Mouse (Mus musculus) forebrain, embryonic 16.5 days (tissue): ENCODE measurements around the gene Ppp1r17. TPM values are rescaled to one million over a fixed set of nuclear protein-coding genes. Genes with fewer than 3 reads are reported as not detected.

Experiments
- ATAC-seq: fragments of 200-750 bp; cut with Nextera tagmentation; 2 replicates; pipeline ENCODE4 v1.8.0; 2017; ENCODE audit warnings: mild to moderate bottlenecking, moderate library complexity
- H3K27ac ChIP-seq: fragments of 300-500 bp; sonication (generic); 2 replicates; pipeline ENCODE4 v1.5.1; 2014; ENCODE audit warnings: low read length, control low read depth
- H3K27me3 ChIP-seq: fragments of 300-500 bp; sonication (generic); replicated peaks from 2 replicates; pipeline ENCODE4 v1.6.1; 2014; ENCODE audit warnings: low read length; ENCODE audit not compliant: control insufficient read depth, insufficient read depth
- H3K36me3 ChIP-seq: fragments of 300-500 bp; sonication (generic); 2 replicates; pipeline ENCODE4 v1.6.1; 2014; ENCODE audit not compliant: control insufficient read depth, insufficient read depth
- H3K4me1 ChIP-seq: fragments of 300-500 bp; sonication (generic); replicated peaks from 2 replicates; pipeline ENCODE4 v1.6.1; 2014; ENCODE audit warnings: low read length; ENCODE audit not compliant: control insufficient read depth, insufficient read depth
- H3K4me2 ChIP-seq: fragments of 300-500 bp; sonication (generic); 2 replicates; pipeline ENCODE4 v1.6.1; 2014; ENCODE audit warnings: mild to moderate bottlenecking, low read length, control low read depth
- H3K4me3 ChIP-seq: fragments of 300-500 bp; sonication (generic); replicated peaks from 2 replicates; pipeline ENCODE4 v1.5.1; 2014; ENCODE audit warnings: mild to moderate bottlenecking, low read length, control low read depth
- H3K9ac ChIP-seq: fragments of 300-500 bp; sonication (generic); replicated peaks from 2 replicates; pipeline ENCODE4 v1.6.1; 2014; ENCODE audit warnings: low read depth, low read length, control low read depth
- H3K9me3 ChIP-seq: fragments of 300-500 bp; sonication (generic); 2 replicates; pipeline ENCODE4 v1.6.1; 2016; ENCODE audit warnings: low read length; ENCODE audit not compliant: control insufficient read depth
- WGBS: fragments of 180-500 bp; shearing (Covaris S2); extraction: QIAGEN DNeasy Blood & Tissue Kit; methylation state at CpG from one replicate; pipeline ENCODE4 v1.1.7; 2014; 5-methylcytosine and 5-hydroxymethylcytosine counted together
- polyA plus RNA-seq: library from polyadenylated mRNA; unstranded; fragments of >200 nt; fragmentation: Nextera tagmentation; extraction: Ambion mirVana; gene quantifications from 2 replicates; pipeline ENCODE4 v1.2.1, GENCODE M21; 2015

Gene Ppp1r17
- polyA plus RNA-seq, 1 experiment from 2014 or later, result 2.9 TPM

DNA sequence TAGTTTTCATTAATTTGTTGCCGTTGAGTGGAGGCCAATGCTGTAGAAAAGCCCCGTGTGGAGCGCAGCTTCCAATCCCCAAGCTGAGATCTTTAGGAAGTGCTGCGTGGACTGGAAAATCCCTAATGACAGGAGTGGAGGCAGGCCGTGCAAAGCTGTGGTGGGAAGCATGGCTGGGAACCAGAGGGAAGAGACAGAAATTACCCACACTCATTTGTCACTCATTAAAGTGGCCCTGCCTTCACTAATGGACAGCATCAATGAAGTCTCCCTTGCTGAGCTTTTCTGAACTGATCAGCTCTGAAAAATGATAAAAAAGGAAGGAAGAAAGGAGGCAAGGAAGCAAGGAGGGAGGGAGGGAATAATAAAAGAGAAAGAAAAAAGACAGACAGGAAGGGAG, 12.7 kb downstream of the Ppp1r17 start:
- H3K4me1 ChIP-seq, result peaks cover 3% of the 10 kb centered on the region; the same call in 1 of the 2 replicates
- H3K9ac ChIP-seq, result no peak overlapping the region
- no peak overlapping the region for H3K4me3 ChIP-seq
- H3K27ac ChIP-seq, result no peak overlapping the region
- H3K9me3 ChIP-seq, result no peaks in the 10 kb centered on the region
- no peaks in the 10 kb centered on the region for H3K36me3 ChIP-seq
- no peak for ATAC-seq
- H3K27me3 ChIP-seq, result no peaks in the 10 kb centered on the region
- WGBS, result 7% methylated on average over 5 of the region's 5 CpGs
- no peak overlapping the region for H3K4me2 ChIP-seq

- no peak overlapping the region for H3K9ac ChIP-seq
- no peak overlapping the region for H3K4me2 ChIP-seq
- H3K27me3 ChIP-seq, result no peaks in the 10 kb centered on the region
- 86% methylated on average over 2 of the region's 2 CpGs for WGBS
- peaks cover 3% of the 10 kb centered on the region; the same call in 1 of the 2 replicates for H3K4me1 ChIP-seq
- no peaks in the 10 kb centered on the region for H3K9me3 ChIP-seq
- no peak for ATAC-seq
- H3K27ac ChIP-seq, result no peak overlapping the region
- H3K4me3 ChIP-seq, result no peak overlapping the region
- no peaks in the 10 kb centered on the region for H3K36me3 ChIP-seq
These were observed 14.9 kb downstream of the Ppp1r17 start for GRCm38 (mm10) chr6:56032231-56032630.

- H3K27ac ChIP-seq, result no peak overlapping the region
- WGBS, result 84% methylated on average over 10 of the region's 10 CpGs
- no peak overlapping the region for H3K4me3 ChIP-seq
- no peak for ATAC-seq
- H3K27me3 ChIP-seq, result no peaks in the 10 kb centered on the region
- H3K9me3 ChIP-seq, result no peaks in the 10 kb centered on the region
- H3K36me3 ChIP-seq, result no peaks in the 10 kb centered on the region
- no peak overlapping the region for H3K4me2 ChIP-seq
- no peaks in the 10 kb centered on the region for H3K4me1 ChIP-seq
- no peak overlapping the region for H3K9ac ChIP-seq
These were observed 17.8 kb downstream of the Ppp1r17 start for GRCm38 (mm10) chr6:56035054-56035453.

DNA sequence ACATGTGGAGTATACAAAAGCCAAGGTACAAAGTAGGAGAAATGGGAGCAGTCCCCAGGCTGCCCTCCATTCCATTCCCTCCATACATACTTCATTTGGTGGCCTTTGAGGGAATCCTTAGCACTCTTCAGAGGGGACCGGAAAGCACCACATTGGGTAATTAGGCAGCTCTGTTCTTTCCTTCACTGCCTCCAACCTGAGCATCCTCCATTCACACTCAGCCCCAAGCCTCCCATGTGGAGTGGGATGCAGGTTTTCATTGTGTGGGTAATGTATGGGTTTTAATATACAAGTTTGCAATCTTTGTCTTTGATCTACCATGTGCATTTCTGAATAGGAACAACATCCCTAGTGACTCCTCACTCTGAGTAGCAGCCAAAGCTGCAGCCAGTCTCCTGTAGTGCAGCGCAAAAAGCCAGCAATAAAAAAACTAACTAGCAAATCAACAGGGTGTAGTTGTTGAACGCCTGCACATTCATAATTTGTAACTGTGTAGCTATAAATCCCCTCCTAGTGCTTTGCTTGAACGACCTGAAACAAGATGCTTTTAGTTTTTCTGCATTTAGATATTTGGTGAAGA, 22.3 kb downstream of the Ppp1r17 start:
- Histone ChIP-seq H3K36me3 (no peaks in the 10 kb centered on the region), H3K27ac (no peak overlapping the region)
- WGBS, result 70% methylated on average over 4 of the region's 4 CpGs

GRCm38 (mm10) chr6:56044270-56044669, 27.0 kb downstream of the Ppp1r17 start:
- Histone ChIP-seq H3K9ac (no peak overlapping the region), H3K36me3 (no peaks in the 10 kb centered on the region), H3K9me3 (no peaks in the 10 kb centered on the region), H3K4me3 (no peak overlapping the region), H3K27me3 (no peaks in the 10 kb centered on the region), H3K4me2 (no peak overlapping the region), H3K4me1 (no peaks in the 10 kb centered on the region), H3K27ac (no peak overlapping the region)
- 77% methylated on average over 5 of the region's 5 CpGs for WGBS
- ATAC-seq, result no peak

More for the DNA sequence above, 22.3 kb downstream of the Ppp1r17 start:
- Histone ChIP-seq H3K4me2 (no peak overlapping the region), H3K9ac (no peak overlapping the region), H3K27me3 (no peaks in the 10 kb centered on the region), H3K4me1 (no peaks in the 10 kb centered on the region), H3K9me3 (no peaks in the 10 kb centered on the region), H3K4me3 (no peak overlapping the region)
- no peak for ATAC-seq

DNA sequence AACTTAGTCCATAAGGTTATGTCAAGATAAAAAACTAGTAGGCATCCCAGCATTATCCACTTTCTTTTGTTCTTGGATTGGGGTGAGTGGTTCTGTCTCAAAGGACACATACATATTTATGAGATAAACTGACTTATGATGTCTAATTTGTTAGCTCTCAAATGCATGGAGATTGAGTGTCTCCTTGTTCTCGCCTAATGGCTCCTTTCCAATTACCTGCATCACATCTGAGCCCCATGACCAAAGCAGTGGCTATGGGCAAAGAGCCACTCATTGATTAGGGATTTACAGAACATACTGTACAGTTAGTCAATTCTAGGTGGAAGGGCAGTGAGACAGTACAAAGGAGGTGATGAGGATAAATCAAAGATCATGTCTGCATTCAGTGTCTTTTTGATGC, 27.4 kb downstream of the Ppp1r17 start:
- no peaks in the 10 kb centered on the region for H3K36me3 ChIP-seq
- H3K9me3 ChIP-seq, result no peaks in the 10 kb centered on the region
- H3K27me3 ChIP-seq, result no peaks in the 10 kb centered on the region
- H3K4me2 ChIP-seq, result no peak overlapping the region
- no peak overlapping the region for H3K27ac ChIP-seq
- H3K9ac ChIP-seq, result no peak overlapping the region
- no peaks in the 10 kb centered on the region for H3K4me1 ChIP-seq
- no peak for ATAC-seq
- H3K4me3 ChIP-seq, result no peak overlapping the region
- WGBS, result 70% methylated on average over 1 of the region's 1 CpGs

DNA sequence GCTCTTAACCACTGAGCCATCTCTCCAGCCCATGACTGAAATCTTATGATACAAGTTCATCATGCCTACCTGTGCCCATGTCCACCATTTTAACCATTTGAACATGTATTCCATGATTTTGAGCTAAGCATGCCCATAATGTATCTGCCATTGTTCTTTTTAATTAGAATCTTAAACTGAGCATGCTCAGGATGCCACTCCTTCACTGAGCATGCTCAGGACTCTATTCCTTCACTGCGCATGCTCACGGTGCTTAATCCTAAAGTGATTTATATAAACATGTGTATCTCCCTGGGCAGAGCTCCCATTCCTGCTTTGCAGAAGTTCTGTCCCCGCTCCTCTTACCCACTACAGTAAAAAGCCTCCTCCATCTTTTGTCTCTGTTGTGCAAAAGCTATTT, 31.3 kb downstream of the Ppp1r17 start:
- WGBS, result 89% methylated on average over 3 of the region's 3 CpGs
- H3K4me3 ChIP-seq, result no peak overlapping the region
- no peaks in the 10 kb centered on the region for H3K4me1 ChIP-seq
- H3K9ac ChIP-seq, result no peak overlapping the region
- H3K27me3 ChIP-seq, result no peaks in the 10 kb centered on the region
- peak; percentile 24; the same call in 1 of the 2 replicates for ATAC-seq
- H3K4me2 ChIP-seq, result no peak overlapping the region
- H3K9me3 ChIP-seq, result no peaks in the 10 kb centered on the region; the same call in 1 of the 2 replicates
- H3K27ac ChIP-seq, result no peak overlapping the region
- H3K36me3 ChIP-seq, result no peaks in the 10 kb centered on the region

- H3K4me1 ChIP-seq, result no peaks in the 10 kb centered on the region
- no peaks in the 10 kb centered on the region; the same call in 1 of the 2 replicates for H3K9me3 ChIP-seq
- H3K27ac ChIP-seq, result no peak overlapping the region
- H3K36me3 ChIP-seq, result no peaks in the 10 kb centered on the region
- no peak overlapping the region for H3K4me2 ChIP-seq
- H3K9ac ChIP-seq, result no peak overlapping the region
- no peak overlapping the region for H3K4me3 ChIP-seq
- ATAC-seq, result peak; percentile 80
- no peaks in the 10 kb centered on the region for H3K27me3 ChIP-seq
- WGBS, result 27% methylated on average over 4 of the region's 4 CpGs
These were observed 31.8 kb downstream of the Ppp1r17 start for GRCm38 (mm10) chr6:56049104-56049503.

DNA sequence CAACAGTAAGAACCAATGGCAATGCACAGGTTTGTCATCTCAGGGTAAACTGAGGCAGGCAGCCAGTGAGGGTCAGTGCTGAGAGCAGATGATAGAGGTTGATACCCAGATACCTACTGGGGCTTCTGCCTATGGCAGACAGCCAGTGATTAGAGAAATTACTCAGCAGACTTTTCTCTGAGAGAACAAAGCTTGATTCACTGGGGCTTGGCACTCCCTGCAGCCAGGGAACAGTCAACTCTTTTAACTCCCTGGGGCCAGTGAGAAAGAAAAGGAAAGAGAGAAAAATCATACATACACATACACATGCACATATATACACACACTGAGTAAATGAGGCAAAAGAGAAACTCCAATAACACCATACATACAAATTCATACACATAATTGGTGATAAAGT, 46.4 kb downstream of the Ppp1r17 start:
- no peak overlapping the region for H3K27ac ChIP-seq
- no peak overlapping the region for H3K9ac ChIP-seq
- no peak overlapping the region for H3K4me3 ChIP-seq
- H3K27me3 ChIP-seq, result no peaks in the 10 kb centered on the region
- H3K4me1 ChIP-seq, result no peaks in the 10 kb centered on the region
- H3K4me2 ChIP-seq, result no peak overlapping the region
- no peaks in the 10 kb centered on the region for H3K9me3 ChIP-seq
- H3K36me3 ChIP-seq, result no peaks in the 10 kb centered on the region
- no peak for ATAC-seq
